Mouse (Mus musculus): ENCODE results near the gene Olfr9. TPM values are rescaled to one million over a fixed set of nuclear protein-coding genes. Genes with fewer than 3 reads are reported as not detected.
"Not testable (repeated sequence)": the region's sequence is repeated elsewhere in the genome, so short reads cannot be mapped to it uniquely, and the experiment has no call there.

Olfr9 gene
- polyA plus RNA-seq, 1 experiment = not detected

DNA sequence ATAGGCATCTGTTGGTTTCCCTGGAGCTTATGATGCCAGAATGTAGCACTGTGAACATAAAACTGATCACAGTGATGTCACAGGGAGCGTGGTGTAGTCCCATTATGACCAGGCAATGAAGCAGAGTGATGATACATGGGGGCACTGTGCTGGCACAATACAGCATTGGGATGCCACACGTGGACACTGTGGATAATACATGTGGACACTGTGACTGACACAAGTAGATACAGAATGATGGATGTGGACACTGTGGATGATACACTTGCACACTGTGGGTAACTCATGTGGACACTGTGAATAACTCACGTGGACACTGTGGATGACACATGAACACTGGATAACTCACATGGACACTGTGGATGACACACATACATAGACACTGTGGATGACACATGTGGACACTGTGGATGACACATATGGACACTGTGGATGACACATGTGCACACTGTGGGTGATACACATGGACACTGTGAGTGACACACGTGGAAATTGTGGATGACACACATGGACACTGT is 7.4 kb downstream of the Olfr9 start:
- no peak for TF ChIP-seq POLR2A (IDR thresholded peaks at IDR 0.05; ENCODE audit: low read depth, low read length)
- TF ChIP-seq CTCF (IDR thresholded peaks at IDR 0.05; ENCODE audit: extremely low read depth, insufficient read depth, insufficient read length, insufficient replicate concordance) = no peak
- no peak for DNase-seq (ENCODE audit: low read depth in 1 of 2, low spot score in 2 of 2)
- Histone ChIP-seq H3K27me3 (ENCODE audit: control insufficient read depth, insufficient read depth, low read length) (no peaks in the 10 kb centered on the region), H3K36me3 (ENCODE audit: control insufficient read depth, insufficient read depth, low read length) (no peaks in the 10 kb centered on the region), H3K4me1 (ENCODE audit: control insufficient read depth, insufficient read depth, insufficient read length) (no peaks in the 10 kb centered on the region), H3K4me3 (ENCODE audit: extremely low read depth, insufficient read depth, insufficient read length) (no peak overlapping the region), H3K27ac (ENCODE audit: insufficient read depth, low read length) (no peak overlapping the region)
- 78% methylated on average over 4 of the region's 4 CpGs for WGBS

GRCm38 (mm10) chr10:129004032-129004920 is 15.0 kb downstream of the Olfr9 start:
- TF ChIP-seq CTCF (IDR thresholded peaks at IDR 0.05; ENCODE audit: extremely low read depth, insufficient read depth, insufficient read length, insufficient replicate concordance) (no peak), POLR2A (IDR thresholded peaks at IDR 0.05; ENCODE audit: low read depth, low read length) (no peak)
- DNase-seq (ENCODE audit: low read depth in 1 of 2, low spot score in 2 of 2) = no peak
- 86% methylated on average over 14 of the region's 14 CpGs for WGBS

GRCm38 (mm10) chr10:129010288-129010841 is 21.1 kb downstream of the Olfr9 start, which contains the start of gene Olfr763:
Gene Olfr763, plus strand, starts transcription at chr10:129010791.
- no peak for TF ChIP-seq POLR2A (IDR thresholded peaks at IDR 0.05; ENCODE audit: low read depth, low read length)
- TF ChIP-seq CTCF (IDR thresholded peaks at IDR 0.05; ENCODE audit: extremely low read depth, insufficient read depth, insufficient read length, insufficient replicate concordance) = no peak
- no peaks in the 10 kb centered on the region for H3K4me1 ChIP-seq (ENCODE audit: control insufficient read depth, insufficient read depth, insufficient read length)
- WGBS = 71% methylated on average over 2 of the region's 2 CpGs
- DNase-seq (ENCODE audit: low read depth in 1 of 2, low spot score in 2 of 2) = no peak
- no peak within 1 kb of the TSS for H3K4me3 ChIP-seq (ENCODE audit: extremely low read depth, insufficient read depth, insufficient read length)
- no peaks in the 10 kb centered on the region for H3K27me3 ChIP-seq (ENCODE audit: control insufficient read depth, insufficient read depth, low read length)
- no peaks in the 10 kb centered on the region for H3K36me3 ChIP-seq (ENCODE audit: control insufficient read depth, insufficient read depth, low read length)
- H3K27ac ChIP-seq (ENCODE audit: insufficient read depth, low read length) = no peak within 1 kb of the TSS

More at GRCm38 (mm10) chr10:129004032-129004920, 15.0 kb downstream of the Olfr9 start:
- H3K4me3 ChIP-seq (ENCODE audit: extremely low read depth, insufficient read depth, insufficient read length) = no peak overlapping the region
- no peaks in the 10 kb centered on the region for H3K36me3 ChIP-seq (ENCODE audit: control insufficient read depth, insufficient read depth, low read length)
- no peak overlapping the region for H3K27ac ChIP-seq (ENCODE audit: insufficient read depth, low read length)
- H3K27me3 ChIP-seq (ENCODE audit: control insufficient read depth, insufficient read depth, low read length) = no peaks in the 10 kb centered on the region
- H3K4me1 ChIP-seq (ENCODE audit: control insufficient read depth, insufficient read depth, insufficient read length) = no peaks in the 10 kb centered on the region

GRCm38 (mm10) chr10:129011511-129011910 is 22.3 kb downstream of the Olfr9 start:
- not testable (repeated sequence) for H3K4me3 ChIP-seq (ENCODE audit: extremely low read depth, insufficient read depth, insufficient read length); H3K36me3 ChIP-seq (ENCODE audit: control insufficient read depth, insufficient read depth, low read length); H3K27ac ChIP-seq (ENCODE audit: insufficient read depth, low read length); H3K27me3 ChIP-seq (ENCODE audit: control insufficient read depth, insufficient read depth, low read length); DNase-seq (ENCODE audit: low read depth in 1 of 2, low spot score in 2 of 2); H3K4me1 ChIP-seq (ENCODE audit: control insufficient read depth, insufficient read depth, insufficient read length)
- 36% methylated on average over 2 of the region's 5 CpGs for WGBS

GRCm38 (mm10) chr10:129014477-129014876 is 25.2 kb downstream of the Olfr9 start:
- no peaks in the 10 kb centered on the region for H3K27me3 ChIP-seq (ENCODE audit: control insufficient read depth, insufficient read depth, low read length)

DNA sequence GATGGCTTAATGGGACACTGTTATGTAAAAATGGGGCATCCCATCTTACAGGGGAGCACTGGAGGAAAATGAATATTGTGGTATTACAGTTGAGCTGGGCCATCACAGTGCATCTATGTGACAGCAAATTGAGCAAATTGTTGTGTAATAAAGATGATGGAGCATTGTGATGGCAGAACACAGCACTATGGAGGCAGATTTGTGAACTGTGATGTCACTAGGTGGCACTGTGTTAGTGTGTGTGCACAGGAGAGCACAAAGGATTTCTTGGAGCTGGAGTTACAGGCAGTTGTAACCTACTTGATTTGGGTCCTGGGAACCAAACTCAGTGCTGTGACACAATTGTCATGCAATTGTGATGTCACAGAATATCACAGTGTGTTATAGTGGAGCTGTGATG is 34.1 kb downstream of the Olfr9 start:
- H3K4me1 ChIP-seq (ENCODE audit: control insufficient read depth, insufficient read depth, insufficient read length) = no peaks in the 10 kb centered on the region
- no peaks in the 10 kb centered on the region for H3K27me3 ChIP-seq (ENCODE audit: control insufficient read depth, insufficient read depth, low read length)
- no peak overlapping the region for H3K4me3 ChIP-seq (ENCODE audit: extremely low read depth, insufficient read depth, insufficient read length)
- TF ChIP-seq CTCF (IDR thresholded peaks at IDR 0.05; ENCODE audit: extremely low read depth, insufficient read depth, insufficient read length, insufficient replicate concordance) (no peak), POLR2A (IDR thresholded peaks at IDR 0.05; ENCODE audit: low read depth, low read length) (no peak)
- H3K27ac ChIP-seq (ENCODE audit: insufficient read depth, low read length) = no peak overlapping the region
- H3K36me3 ChIP-seq (ENCODE audit: control insufficient read depth, insufficient read depth, low read length) = no peaks in the 10 kb centered on the region
- no peak for DNase-seq (ENCODE audit: low read depth in 1 of 2, low spot score in 2 of 2)

More at GRCm38 (mm10) chr10:129014477-129014876, 25.2 kb downstream of the Olfr9 start:
- Histone ChIP-seq H3K27ac (ENCODE audit: insufficient read depth, low read length) (no peak overlapping the region), H3K36me3 (ENCODE audit: control insufficient read depth, insufficient read depth, low read length) (no peaks in the 10 kb centered on the region), H3K4me1 (ENCODE audit: control insufficient read depth, insufficient read depth, insufficient read length) (no peaks in the 10 kb centered on the region), H3K4me3 (ENCODE audit: extremely low read depth, insufficient read depth, insufficient read length) (no peak overlapping the region)
- DNase-seq (ENCODE audit: low read depth in 1 of 2, low spot score in 2 of 2) = no peak
- TF ChIP-seq CTCF (IDR thresholded peaks at IDR 0.05; ENCODE audit: extremely low read depth, insufficient read depth, insufficient read length, insufficient replicate concordance) = no peak
- no peak for TF ChIP-seq POLR2A (IDR thresholded peaks at IDR 0.05; ENCODE audit: low read depth, low read length)

All from spleen, adult 2 months (tissue).